Mouse (Mus musculus) stomach, postnatal 0 days (tissue): Measurements from ENCODE around the gene Igfbp5. TPM values are rescaled to one million over a fixed set of nuclear protein-coding genes. Genes with fewer than 3 reads are reported as not detected.

Experiments used
- ATAC-seq: fragments of 200-750 bp; cut with Nextera tagmentation; 2 replicates; pipeline ENCODE4 v1.8.0; 2017; ENCODE audit not compliant: low FRiP score, low TSS enrichment
- DNase-seq: peaks from one replicate; pipeline ENCODE4 v3.0.0-alpha.2; 2016; ENCODE audit warnings: low spot score
- H3K27ac ChIP-seq: fragments of 300-500 bp; sonication (generic); replicated peaks from 2 replicates; pipeline ENCODE4 v1.5.1; 2014; ENCODE audit warnings: mild to moderate bottlenecking, control low read depth
- H3K27me3 ChIP-seq: fragments of 300-500 bp; sonication (generic); 2 replicates; pipeline ENCODE4 v1.6.1; 2014; ENCODE audit warnings: low read length; ENCODE audit not compliant: control insufficient read depth, insufficient read depth
- H3K36me3 ChIP-seq: fragments of 300-500 bp; sonication (generic); 2 replicates; pipeline ENCODE4 v1.6.1; 2014; ENCODE audit warnings: low read length, mixed read lengths; ENCODE audit not compliant: control insufficient read depth, insufficient read depth
- H3K4me1 ChIP-seq: fragments of 300-500 bp; sonication (generic); replicated peaks from 2 replicates; pipeline ENCODE4 v1.6.1; 2014; ENCODE audit warnings: antibody characterized with exemption; ENCODE audit not compliant: control insufficient read depth, insufficient read depth
- H3K4me2 ChIP-seq: fragments of 300-500 bp; sonication (generic); replicated peaks from 2 replicates; pipeline ENCODE4 v1.6.1; 2014; ENCODE audit warnings: low read depth, mild to moderate bottlenecking, control low read depth, moderate library complexity
- H3K4me3 ChIP-seq: fragments of 300-500 bp; sonication (generic); 2 replicates; pipeline ENCODE4 v1.5.1; 2014; ENCODE audit warnings: low read depth, low read length, control low read depth
- H3K9ac ChIP-seq: fragments of 300-500 bp; sonication (generic); 2 replicates; pipeline ENCODE4 v1.6.1; 2014; ENCODE audit warnings: mild to moderate bottlenecking, low read length, control low read depth, mixed read lengths
- H3K9me3 ChIP-seq: fragments of 300-500 bp; sonication (generic); 2 replicates; pipeline ENCODE4 v1.6.1; 2016; ENCODE audit warnings: low read length; ENCODE audit not compliant: control insufficient read depth
- CTCF ChIP-seq: IDR thresholded peaks from 2 replicates; pipeline ENCODE4 v1.5.1; 2016; ENCODE audit warnings: antibody characterized with exemption, low read depth, mild to moderate bottlenecking, moderate library complexity
- EP300 ChIP-seq: optimal IDR thresholded peaks from 2 replicates; pipeline ENCODE3; 2016; ENCODE audit warnings: antibody characterized with exemption
- WGBS: fragments of 180-500 bp; shearing (Covaris S2); extraction: QIAGEN DNeasy Blood & Tissue Kit; methylation state at CpG from one replicate; pipeline ENCODE4 v1.1.7; 2014; 5-methylcytosine and 5-hydroxymethylcytosine counted together
- polyA plus RNA-seq: library from polyadenylated mRNA; unstranded; fragments of >200 nt; fragmentation: Nextera tagmentation; extraction: Ambion mirVana; gene quantifications from 2 replicates; pipeline ENCODE4 v1.2.1, GENCODE M21; 2015

The Igfbp5 gene
- polyA plus RNA-seq, 1 experiment from 2014 or later, result 37.8 TPM

GRCm38 (mm10) chr1:72866417-72866816, 8.3 kb downstream of the Igfbp5 start:
- Histone ChIP-seq H3K4me2 (no peak overlapping the region), H3K9me3 (no peaks in the 10 kb centered on the region), H3K9ac (no peak overlapping the region), H3K4me3 (no peak overlapping the region), H3K36me3 (peaks cover 16% of the 10 kb centered on the region; the same call in 1 of the 2 replicates), H3K4me1 (no peaks in the 10 kb centered on the region; the same call in 1 of the 2 replicates), H3K27me3 (no peaks in the 10 kb centered on the region), H3K27ac (no peak overlapping the region)
- ATAC-seq (no peak), DNase-seq (no peak)
- WGBS, result 39% methylated on average over 5 of the region's 5 CpGs
- TF ChIP-seq EP300 (no peak), CTCF (no peak)

- peak; percentile 86 for DNase-seq
- Histone ChIP-seq H3K4me1 (no peaks in the 10 kb centered on the region; the same call in 1 of the 2 replicates), H3K4me3 (no peak overlapping the region), H3K9ac (no peak overlapping the region), H3K27me3 (no peaks in the 10 kb centered on the region), H3K27ac (no peak overlapping the region), H3K4me2 (no peak overlapping the region), H3K9me3 (no peaks in the 10 kb centered on the region), H3K36me3 (peaks cover 16% of the 10 kb centered on the region; the same call in 1 of the 2 replicates)
- no peak for TF ChIP-seq EP300
- peak; percentile 99 for TF ChIP-seq CTCF
- 0 out of 2 replicates have a peak, but pooled peaks have one; percentile 5 for ATAC-seq
- WGBS, result 23% methylated on average over 6 of the region's 6 CpGs
Measured at GRCm38 (mm10) chr1:72865900-72866299, 8.8 kb downstream of the Igfbp5 start.

GRCm38 (mm10) chr1:72864272-72864671, 10.4 kb downstream of the Igfbp5 start:
- no peak for ATAC-seq
- Histone ChIP-seq H3K36me3 (peaks cover 24% of the 10 kb centered on the region), H3K4me1 (no peaks in the 10 kb centered on the region; the same call in 1 of the 2 replicates), H3K27ac (no peak overlapping the region), H3K9ac (no peak overlapping the region), H3K4me2 (no peak overlapping the region), H3K4me3 (no peak overlapping the region), H3K27me3 (no peaks in the 10 kb centered on the region), H3K9me3 (no peaks in the 10 kb centered on the region)
- 80% methylated on average over 3 of the region's 3 CpGs for WGBS
- TF ChIP-seq EP300, result no peak
- no peak for TF ChIP-seq CTCF
- no peak for DNase-seq

GRCm38 (mm10) chr1:72863692-72864091, 11.0 kb downstream of the Igfbp5 start:
- Histone ChIP-seq H3K4me1 (no peaks in the 10 kb centered on the region; the same call in 1 of the 2 replicates), H3K9me3 (no peaks in the 10 kb centered on the region), H3K4me3 (no peak overlapping the region), H3K36me3 (peaks cover 29% of the 10 kb centered on the region), H3K27ac (no peak overlapping the region), H3K4me2 (no peak overlapping the region), H3K9ac (no peak overlapping the region), H3K27me3 (no peaks in the 10 kb centered on the region)
- WGBS, result 96% methylated on average over 8 of the region's 8 CpGs
- DNase-seq (no peak), ATAC-seq (no peak)
- TF ChIP-seq EP300 (no peak), CTCF (no peak)

GRCm38 (mm10) chr1:72862248-72862647, 12.4 kb downstream of the Igfbp5 start:
- H3K4me3 ChIP-seq, result no peak overlapping the region
- DNase-seq, result no peak
- no peak for TF ChIP-seq EP300
- no peak for TF ChIP-seq CTCF
- no peaks in the 10 kb centered on the region for H3K27me3 ChIP-seq
- H3K36me3 ChIP-seq, result peaks cover 35% of the 10 kb centered on the region
- no peaks in the 10 kb centered on the region for H3K4me1 ChIP-seq
- 77% methylated on average over 21 of the region's 21 CpGs for WGBS
- no peak overlapping the region for H3K9ac ChIP-seq
- H3K4me2 ChIP-seq, result no peak overlapping the region
- H3K9me3 ChIP-seq, result no peaks in the 10 kb centered on the region
- no peak overlapping the region for H3K27ac ChIP-seq
- ATAC-seq, result no peak

- no peaks in the 10 kb centered on the region for H3K9me3 ChIP-seq
- H3K9ac ChIP-seq, result no peak overlapping the region
- peaks cover 35% of the 10 kb centered on the region for H3K36me3 ChIP-seq
- DNase-seq (no peak), ATAC-seq (no peak)
- no peak overlapping the region for H3K4me3 ChIP-seq
- no peaks in the 10 kb centered on the region for H3K27me3 ChIP-seq
- H3K4me1 ChIP-seq, result no peaks in the 10 kb centered on the region
- no peak for TF ChIP-seq EP300
- no peak for TF ChIP-seq CTCF
- H3K27ac ChIP-seq, result no peak overlapping the region
- 62% methylated on average over 2 of the region's 2 CpGs for WGBS
- H3K4me2 ChIP-seq, result no peak overlapping the region
Measured at GRCm38 (mm10) chr1:72861702-72862101, 13.0 kb downstream of the Igfbp5 start.
